Mouse (Mus musculus) midbrain, embryonic 15.5 days (tissue): Measurements from ENCODE around the gene Safb2. TPM values are rescaled to one million over a fixed set of nuclear protein-coding genes. Genes with fewer than 3 reads are reported as not detected.
"Not testable (repeated sequence)": the region's sequence is repeated elsewhere in the genome, so short reads cannot be mapped to it uniquely, and the experiment has no call there.

Experiments used
- ATAC-seq: fragments of 200-750 bp; cut with Nextera tagmentation; replicated peaks from 2 replicates; pipeline ENCODE4 v1.8.0; 2017; ENCODE audit warnings: moderate TSS enrichment
- H3K27ac ChIP-seq: fragments of 300-500 bp; sonication (generic); 2 replicates; pipeline ENCODE4 v1.5.1; 2015; ENCODE audit warnings: mild to moderate bottlenecking, inconsistent platforms
- H3K27me3 ChIP-seq: fragments of 300-500 bp; sonication (generic); replicated peaks from 2 replicates; pipeline ENCODE4 v1.6.1; 2015; ENCODE audit warnings: inconsistent platforms
- H3K36me3 ChIP-seq: fragments of 300-500 bp; sonication (generic); replicated peaks from 2 replicates; pipeline ENCODE4 v1.6.1; 2015; ENCODE audit warnings: inconsistent platforms
- H3K4me1 ChIP-seq: fragments of 300-500 bp; sonication (generic); 2 replicates; pipeline ENCODE4 v1.6.1; 2015; ENCODE audit warnings: inconsistent platforms
- H3K4me2 ChIP-seq: fragments of 300-500 bp; sonication (generic); 2 replicates; pipeline ENCODE4 v1.6.1; 2015; ENCODE audit warnings: inconsistent platforms, mild to moderate bottlenecking, moderate library complexity
- H3K4me3 ChIP-seq: fragments of 300-500 bp; sonication (generic); 2 replicates; pipeline ENCODE4 v1.5.1; 2015; ENCODE audit warnings: mild to moderate bottlenecking, inconsistent platforms
- H3K9ac ChIP-seq: fragments of 300-500 bp; sonication (generic); 2 replicates; pipeline ENCODE4 v1.6.1; 2015; ENCODE audit warnings: mild to moderate bottlenecking, inconsistent platforms
- H3K9me3 ChIP-seq: fragments of 300-500 bp; sonication (generic); 2 replicates; pipeline ENCODE4 v1.6.1; 2016; ENCODE audit warnings: inconsistent platforms
- WGBS: fragments of 180-500 bp; shearing (Covaris S2); methylation state at CpG from one replicate; pipeline ENCODE4 v1.1.7; 2015; ENCODE audit warnings: mixed read lengths; 5-methylcytosine and 5-hydroxymethylcytosine counted together
- polyA plus RNA-seq: library from polyadenylated mRNA; unstranded; fragments of >200 nt; fragmentation: Nextera tagmentation; extraction: Ambion mirVana; gene quantifications from 2 replicates; pipeline ENCODE4 v1.2.1, GENCODE M21; 2015

The Safb2 gene
- polyA plus RNA-seq, result 78.4 and 86.1 TPM in 2 replicates

DNA sequence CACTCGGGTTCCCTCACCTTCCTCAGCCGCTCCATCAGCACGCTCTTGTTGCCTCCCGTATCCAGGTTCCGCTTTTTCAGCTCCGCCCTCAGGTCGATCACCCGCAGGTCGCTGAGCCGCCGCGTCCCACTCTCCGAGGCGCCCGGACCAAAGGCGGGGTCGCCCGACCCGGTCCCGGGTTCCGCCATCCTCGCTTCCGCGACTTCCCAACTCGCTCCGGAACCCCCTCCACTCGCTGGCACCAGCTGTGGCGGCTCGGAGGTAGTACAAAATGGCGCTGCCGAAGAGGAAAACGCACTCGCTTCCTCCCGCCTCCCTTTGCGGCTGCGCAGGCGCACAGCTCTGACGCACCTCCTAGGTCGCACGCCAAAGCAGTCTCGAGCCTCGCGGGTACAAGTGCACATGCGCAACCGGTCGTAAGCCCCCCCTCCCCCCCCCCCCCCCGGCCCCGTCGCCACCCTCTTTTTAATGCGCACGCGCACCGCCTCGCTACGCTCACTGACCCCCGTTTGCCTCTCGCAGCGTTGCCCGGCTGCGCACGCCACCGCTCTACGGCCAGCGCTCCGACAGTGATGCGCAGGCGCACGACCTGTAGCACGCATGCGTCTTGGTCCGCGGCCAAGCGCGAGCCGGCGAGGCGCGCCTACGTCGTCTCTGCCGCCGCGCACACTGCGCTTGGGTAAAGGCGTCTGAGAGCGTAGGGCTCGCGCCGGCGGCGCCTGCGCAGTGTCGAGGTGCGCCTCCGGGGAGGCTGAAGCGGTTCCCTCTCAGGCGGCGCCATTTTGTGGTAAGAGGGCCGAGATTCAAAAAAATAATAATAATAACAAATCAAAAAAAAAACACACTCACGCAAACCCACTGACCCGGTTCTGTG is at the start of gene Safb2, which contains the start of gene Safb:
Safb2 (minus strand) TSS at position 329 of the 874 bp plus-strand sequence.
Safb (plus strand) TSS at position 569 of the 874 bp plus-strand sequence.
- peaks cover 36% of the 10 kb centered on the region for H3K36me3 ChIP-seq
- H3K4me1 ChIP-seq, result peaks cover 64% of the 10 kb centered on the region
- H3K27ac ChIP-seq, result peak within 1 kb of the TSS; percentile 98
- no peaks in the 10 kb centered on the region for H3K27me3 ChIP-seq
- H3K4me3 ChIP-seq, result peak within 1 kb of the TSS; percentile 87
- H3K9ac ChIP-seq, result peak within 1 kb of the TSS; percentile 89
- peak within 1 kb of the TSS; percentile 91 for H3K4me2 ChIP-seq
- whole genome bisulfite sequencing, result under 1% methylated on average over 97 of the region's 101 CpGs
- peak; percentile 95 for ATAC-seq
- H3K9me3 ChIP-seq, result no peaks in the 10 kb centered on the region

- no peak for ATAC-seq
- no peak overlapping the region for H3K27ac ChIP-seq
- no peaks in the 10 kb centered on the region for H3K36me3 ChIP-seq
- no peaks in the 10 kb centered on the region for H3K4me1 ChIP-seq
- H3K4me2 ChIP-seq, result no peak overlapping the region
- WGBS, result 94% methylated on average over 6 of the region's 6 CpGs
- no peak overlapping the region for H3K4me3 ChIP-seq
- H3K9me3 ChIP-seq, result no peaks in the 10 kb centered on the region
- 0 out of 2 replicates have a peak, but pooled peaks cover 3% of the 10 kb centered on the region for H3K27me3 ChIP-seq
- no peak overlapping the region for H3K9ac ChIP-seq
These were observed 49.6 kb upstream of the Safb2 start for GRCm38 (mm10) chr17:56634023-56634422.

DNA sequence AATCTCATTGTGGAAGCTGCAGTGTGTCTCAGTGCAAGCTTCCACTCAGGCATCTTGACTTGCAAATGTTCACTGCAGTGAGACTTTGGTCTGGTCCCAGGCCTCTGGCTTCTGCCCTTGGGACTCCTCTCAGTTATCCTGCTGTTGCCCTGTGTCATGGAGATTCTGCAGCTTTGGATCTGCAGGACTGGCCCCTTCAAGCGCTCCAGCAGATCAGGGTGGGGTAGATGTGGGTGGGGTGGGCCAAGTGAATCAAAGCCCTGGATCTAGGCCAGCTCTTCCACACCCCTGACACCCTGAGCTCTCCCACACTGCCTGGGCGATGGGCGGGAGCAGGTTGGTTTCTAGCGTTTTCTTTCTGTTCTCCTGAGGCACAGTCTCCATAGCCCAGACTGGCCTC is 47.4 kb upstream of the Safb2 start:
- H3K27me3 ChIP-seq, result 0 out of 2 replicates have a peak, but pooled peaks cover 3% of the 10 kb centered on the region
- H3K4me3 ChIP-seq, result no peak overlapping the region
- H3K9me3 ChIP-seq, result no peaks in the 10 kb centered on the region
- no peak overlapping the region for H3K27ac ChIP-seq
- no peak for ATAC-seq
- H3K4me1 ChIP-seq, result peaks cover 11% of the 10 kb centered on the region
- H3K9ac ChIP-seq, result no peak overlapping the region
- no peaks in the 10 kb centered on the region for H3K36me3 ChIP-seq
- WGBS, result 56% methylated on average over 4 of the region's 4 CpGs
- no peak overlapping the region for H3K4me2 ChIP-seq

GRCm38 (mm10) chr17:56629800-56630781 is 45.7 kb upstream of the Safb2 start:
- not testable (repeated sequence) for ATAC-seq, H3K4me3 ChIP-seq, H3K9ac ChIP-seq, H3K9me3 ChIP-seq, H3K27ac ChIP-seq, H3K4me2 ChIP-seq, H3K36me3 ChIP-seq, H3K27me3 ChIP-seq
- H3K4me1 ChIP-seq, result peaks cover 23% of the 10 kb centered on the region
- WGBS, result 89% methylated on average over 27 of the region's 27 CpGs

DNA sequence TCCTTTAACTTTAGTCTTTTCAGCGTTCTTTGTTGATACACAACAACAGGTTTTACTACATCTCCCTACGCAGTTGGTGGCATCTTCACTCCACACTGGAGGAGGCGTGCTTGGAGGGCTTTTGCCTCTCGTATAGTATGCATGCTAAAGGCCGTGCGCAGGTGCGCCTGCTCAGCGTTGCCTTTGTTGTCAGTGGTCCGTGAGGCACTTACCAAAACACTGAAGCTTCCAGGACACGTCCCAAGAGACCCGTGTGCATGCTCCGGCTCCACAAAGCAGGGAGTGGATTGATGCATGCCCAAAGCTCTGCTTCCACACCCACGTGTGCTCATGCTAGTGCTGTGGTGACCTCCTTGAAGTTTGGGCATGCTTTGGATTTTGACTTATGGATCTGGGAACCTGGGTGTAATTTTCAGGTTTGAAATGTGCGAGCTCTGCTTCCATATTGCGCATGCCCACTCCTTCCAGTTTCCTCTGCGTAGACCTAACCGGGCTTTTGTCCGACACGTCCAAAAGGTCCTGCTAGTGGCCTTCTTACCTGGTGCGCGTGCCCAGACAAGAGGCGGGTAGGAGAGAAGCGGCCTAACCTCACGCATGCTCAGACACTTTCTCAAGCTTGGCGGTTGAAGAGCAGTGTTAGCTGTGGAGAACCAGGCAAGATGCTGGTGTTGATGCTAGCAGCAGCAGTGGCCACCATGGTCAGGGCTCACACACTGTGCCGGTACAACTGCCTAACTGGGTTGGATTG is 43.3 kb upstream of the Safb2 start, which contains the start of gene Catsperd:
Catsperd (plus strand) TSS at position 614 of the 748 bp plus-strand sequence.
- H3K4me1 ChIP-seq, result peaks cover 28% of the 10 kb centered on the region
- peak within 1 kb of the TSS; percentile 60 for H3K9ac ChIP-seq
- no peaks in the 10 kb centered on the region; the same call in 1 of the 2 replicates for H3K36me3 ChIP-seq
- H3K27me3 ChIP-seq, result 0 out of 2 replicates have a peak, but pooled peaks cover 3% of the 10 kb centered on the region
- H3K27ac ChIP-seq, result peak within 1 kb of the TSS; percentile 82
- H3K4me2 ChIP-seq, result peak within 1 kb of the TSS; percentile 92
- ATAC-seq, result peak; percentile 69
- H3K9me3 ChIP-seq, result no peaks in the 10 kb centered on the region
- H3K4me3 ChIP-seq, result peak within 1 kb of the TSS; percentile 78
- 7% methylated on average over 26 of the region's 26 CpGs for WGBS

DNA sequence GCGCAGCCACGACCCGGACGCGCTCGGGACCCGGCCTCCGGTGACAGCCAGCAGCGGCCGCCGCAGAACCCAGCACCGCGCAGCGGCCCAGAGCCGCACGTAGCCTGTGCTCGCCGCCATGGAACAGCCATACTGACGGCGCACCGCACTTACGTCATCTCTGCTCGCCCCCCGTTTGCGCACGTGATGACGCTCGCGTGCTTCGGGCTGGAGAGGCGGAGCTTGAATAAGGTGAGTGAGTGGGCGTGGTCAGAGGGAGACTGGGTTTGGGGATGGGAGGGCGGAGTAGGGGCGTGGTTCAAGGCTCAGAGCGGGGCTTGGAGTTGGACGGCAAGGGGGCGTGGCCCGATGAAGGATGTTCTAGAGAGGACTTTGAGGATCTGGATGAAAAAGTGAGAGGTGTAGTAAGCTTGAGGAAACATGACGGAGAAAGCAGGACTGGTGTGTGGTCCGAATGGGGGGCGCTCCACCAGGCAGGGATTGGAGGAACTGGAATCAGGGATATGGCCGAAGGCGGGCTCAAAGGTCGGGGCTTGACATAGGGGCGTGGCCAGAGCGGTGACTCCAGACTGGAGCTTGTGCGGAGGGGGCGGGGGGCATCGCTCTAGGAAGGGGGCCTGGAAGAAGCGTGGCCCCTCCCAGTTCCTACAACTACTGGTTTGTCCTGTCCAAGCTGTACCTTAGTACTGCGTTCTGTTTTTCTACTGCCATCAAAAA is 42.5 kb upstream of the Safb2 start, which contains the start of gene Lonp1:
Lonp1 (minus strand) TSS at position 134 of the 717 bp plus-strand sequence.
- H3K36me3 ChIP-seq, result peaks cover under 1% of the 10 kb centered on the region; the same call in 1 of the 2 replicates
- peak within 1 kb of the TSS; percentile 92 for H3K4me2 ChIP-seq
- under 1% methylated on average over 51 of the region's 51 CpGs for WGBS

GRCm38 (mm10) chr17:56626260-56626659 is 41.9 kb upstream of the Safb2 start:
- H3K27ac ChIP-seq, result peak overlapping the region; percentile 82
- ATAC-seq, result no peak
- WGBS, result 1% methylated on average over 31 of the region's 32 CpGs
- H3K36me3 ChIP-seq, result peaks cover 5% of the 10 kb centered on the region; the same call in 1 of the 2 replicates
- H3K9me3 ChIP-seq, result no peaks in the 10 kb centered on the region
- H3K9ac ChIP-seq, result peak overlapping the region; percentile 60
- peak overlapping the region; percentile 78 for H3K4me3 ChIP-seq
- H3K27me3 ChIP-seq, result 0 out of 2 replicates have a peak, but pooled peaks cover 3% of the 10 kb centered on the region
- H3K4me2 ChIP-seq, result peak overlapping the region; percentile 92
- H3K4me1 ChIP-seq, result peaks cover 28% of the 10 kb centered on the region

More for the DNA sequence above, 42.5 kb upstream of the Safb2 start, which contains the start of gene Lonp1:
- H3K27me3 ChIP-seq, result 0 out of 2 replicates have a peak, but pooled peaks cover 3% of the 10 kb centered on the region
- no peaks in the 10 kb centered on the region for H3K9me3 ChIP-seq
- peak within 1 kb of the TSS; percentile 78 for H3K4me3 ChIP-seq
- peak within 1 kb of the TSS; percentile 60 for H3K9ac ChIP-seq
- ATAC-seq, result peak; percentile 93
- peaks cover 28% of the 10 kb centered on the region for H3K4me1 ChIP-seq
- peak within 1 kb of the TSS; percentile 82 for H3K27ac ChIP-seq

DNA sequence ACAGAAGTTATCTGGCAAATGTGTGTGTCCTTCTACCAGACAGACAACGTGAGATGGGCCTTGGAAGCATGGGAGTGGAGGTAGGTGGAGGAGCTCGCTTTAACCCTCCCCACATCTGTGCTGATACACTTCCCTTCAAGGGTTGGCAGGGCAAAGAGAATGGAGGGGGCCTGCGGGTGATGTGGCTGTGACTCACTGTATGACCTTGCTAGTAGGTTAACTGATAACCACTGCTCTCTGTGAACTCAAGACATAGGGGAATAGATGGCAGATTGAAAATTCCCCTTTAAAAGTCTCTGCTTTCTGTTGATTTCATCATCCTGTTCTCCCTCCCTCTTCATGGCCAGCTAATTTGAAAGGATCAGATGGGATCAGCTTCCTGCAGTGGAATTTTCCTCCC is 41.1 kb upstream of the Safb2 start:
- Histone ChIP-seq H3K4me1 (peaks cover 28% of the 10 kb centered on the region), H3K27ac (no peak overlapping the region), H3K9ac (no peak overlapping the region), H3K27me3 (0 out of 2 replicates have a peak, but pooled peaks cover 3% of the 10 kb centered on the region), H3K4me2 (peak overlapping the region; percentile 92; the same call in 1 of the 2 replicates), H3K4me3 (peak overlapping the region; percentile 78; the same call in 1 of the 2 replicates), H3K9me3 (no peaks in the 10 kb centered on the region), H3K36me3 (peaks cover 12% of the 10 kb centered on the region; the same call in 1 of the 2 replicates)
- no peak for ATAC-seq
- 81% methylated on average over 3 of the region's 3 CpGs for WGBS

DNA sequence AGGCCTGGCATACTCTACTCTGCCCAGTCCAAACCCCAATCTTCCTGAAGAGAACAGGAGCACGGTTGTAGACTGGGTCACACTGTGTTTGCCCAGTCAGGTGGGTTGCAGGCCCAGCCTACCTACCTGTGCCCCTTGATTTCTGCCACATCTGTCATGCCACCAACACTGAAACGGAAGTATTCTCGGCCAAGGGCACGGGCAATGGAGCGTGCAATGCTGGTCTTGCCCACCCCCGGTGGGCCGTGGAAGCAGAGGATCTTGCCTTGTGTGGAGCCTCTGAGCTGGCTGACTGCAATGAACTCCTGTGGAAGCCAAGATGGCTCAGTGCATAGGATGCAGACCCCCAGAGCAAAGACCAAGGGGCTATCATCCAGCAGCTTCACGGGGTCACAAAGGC is 33.2 kb upstream of the Safb2 start:
- H3K27ac ChIP-seq, result no peak overlapping the region
- H3K9ac ChIP-seq, result no peak overlapping the region
- WGBS, result 89% methylated on average over 8 of the region's 8 CpGs
- H3K4me3 ChIP-seq, result no peak overlapping the region
- no peak for ATAC-seq
- H3K4me2 ChIP-seq, result no peak overlapping the region
- no peaks in the 10 kb centered on the region for H3K9me3 ChIP-seq
- H3K36me3 ChIP-seq, result peaks cover 44% of the 10 kb centered on the region
- no peaks in the 10 kb centered on the region for H3K27me3 ChIP-seq
- H3K4me1 ChIP-seq, result peaks cover 13% of the 10 kb centered on the region

DNA sequence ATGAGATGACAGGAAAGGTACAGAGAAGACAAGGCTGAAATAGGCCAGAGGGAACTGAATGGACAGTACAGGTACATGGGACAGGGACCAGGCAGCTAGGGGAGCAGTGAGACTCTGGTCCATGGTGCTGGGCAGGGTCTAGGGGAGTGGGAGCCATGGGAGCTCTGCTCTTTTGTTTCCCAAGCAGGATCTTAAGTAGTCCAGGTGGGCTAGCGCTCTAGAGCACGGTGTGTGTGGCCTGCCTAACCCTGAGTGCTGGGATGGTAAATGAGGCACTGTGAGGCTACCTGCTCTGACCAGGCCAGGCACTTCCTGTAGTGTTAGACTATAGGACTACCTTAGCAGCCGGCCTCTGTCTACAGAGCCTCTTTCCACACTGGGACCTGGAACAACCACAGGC is 32.3 kb upstream of the Safb2 start:
- Histone ChIP-seq H3K4me2 (no peak overlapping the region), H3K4me1 (peaks cover 13% of the 10 kb centered on the region), H3K9ac (no peak overlapping the region), H3K9me3 (no peaks in the 10 kb centered on the region), H3K36me3 (peaks cover 41% of the 10 kb centered on the region), H3K27ac (no peak overlapping the region), H3K27me3 (no peaks in the 10 kb centered on the region), H3K4me3 (no peak overlapping the region)
- ATAC-seq, result no peak
- 80% methylated on average over 3 of the region's 3 CpGs for whole genome bisulfite sequencing
